9 mouse cellular contexts compared by ENCODE assay signal in the genomic region with DNA sequence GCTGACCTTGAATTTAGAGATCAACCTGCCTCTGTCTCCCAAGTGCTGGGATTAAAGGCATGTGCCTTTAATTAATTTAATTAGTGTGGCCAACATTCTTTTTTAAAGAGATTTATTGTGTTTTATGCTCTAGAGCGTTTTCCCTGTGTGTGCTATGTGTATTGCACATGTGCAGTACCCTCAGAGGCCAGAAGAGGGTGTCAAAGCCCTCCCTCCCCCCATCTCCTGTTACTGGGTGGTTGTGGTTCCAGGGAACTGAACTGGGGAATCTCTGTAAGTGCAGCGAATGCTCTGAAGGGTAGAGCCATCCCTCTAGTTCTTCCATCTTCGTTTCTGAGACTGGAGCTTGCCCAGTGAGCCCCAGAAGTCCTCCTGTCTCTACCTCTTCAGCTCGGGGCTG. TPM values are rescaled to one million over a fixed set of nuclear protein-coding genes. Genes with fewer than 3 reads are reported as not detected.
A peak's percentile ranks its signal among the peaks of the same experiment; 100 is the strongest.
DNase-seq lines count a peak whose midpoint lies in the region; ATAC-seq and TF ChIP-seq lines count a peak whose summit lies in the region.
"Had no signal": no experiment of that assay in that cellular context is flagged by ENCODE, and none has a peak within 500 bp of the region (broad histone marks: within the 10 kb centered on the region; RNA-seq: fewer than 3 reads in every experiment).

No protein-coding gene starts in this region.

- 25% methylated on average over 4 of the region's 4 CpGs for WGBS in liver, embryonic 14.5 days (ENCODE audit: insufficient replicate concordance)

- H3K4me3 ChIP-seq in liver, embryonic 14.5 days (ENCODE audit: insufficient read depth in 1 of 2, low read depth in 2 of 2, low read length in 2 of 2), result no peak overlapping the region
- H3K4me3 ChIP-seq: myocyte had no signal

- no peak for ATAC-seq in liver, embryonic 14.5 days (ENCODE audit: insufficient read depth)

- H3K27ac ChIP-seq in liver, embryonic 14.5 days, result no peak overlapping the region

- peak; percentile 8 to 54 for DNase-seq in adrenal gland, adult (ENCODE audit: inconsistent age in 2 of 2, low spot score in 1 of 2)
- DNase-seq in adrenal gland, adult 18-20 months (ENCODE audit: low spot score in 2 of 2), result no peak
- DNase-seq in layer of hippocampus, postnatal 10 days (ENCODE audit: low spot score in 2 of 2), result peak; percentile 38 to 46
- DNase-seq in layer of hippocampus, postnatal 14 days (ENCODE audit: low spot score in 2 of 2), result no peak
- DNase-seq in WW6 (ENCODE audit: low read depth, low spot score), result peak; percentile 28
- DNase-seq in liver, embryonic 14.5 days (ENCODE audit: low read depth in 3 of 3, low spot score in 3 of 3), result no peak
- DNase-seq in thymus, postnatal 4 days, result peak; percentile 75
- no peak for DNase-seq in gastrocnemius, adult 8-10 months (ENCODE audit: low spot score in 2 of 2)

- no peak overlapping the region for H3K4me2 ChIP-seq in liver, embryonic 14.5 days (ENCODE audit: low read depth)

- no peaks in the 10 kb centered on the region for H3K4me1 ChIP-seq in liver, embryonic 14.5 days (replicated peaks; ENCODE audit: control insufficient read depth in 2 of 2, insufficient read depth in 2 of 2, low read length in 1 of 2)

- no peak for TF ChIP-seq EP300 in liver, embryonic 14.5 days (IDR thresholded peaks at IDR 0.05; ENCODE audit: low read depth)

- no peaks in the 10 kb centered on the region for H3K36me3 ChIP-seq in liver, embryonic 14.5 days (replicated peaks; ENCODE audit: control insufficient read depth, insufficient read depth, low read depth)

- no peaks in the 10 kb centered on the region for H3K9me3 ChIP-seq in liver, embryonic 14.5 days (ENCODE audit: control insufficient read depth, low read length)

- H3K27me3 ChIP-seq in liver, embryonic 14.5 days (ENCODE audit: control insufficient read depth, insufficient read depth, low read length), result no peaks in the 10 kb centered on the region

- no peak overlapping the region for H3K9ac ChIP-seq in liver, embryonic 14.5 days (replicated peaks)

- peak; percentile 66 for TF ChIP-seq CTCF in liver, embryonic 14.5 days (IDR thresholded peaks at IDR 0.05; ENCODE audit: low read depth)

RNA-seq across cellular contexts. Expression of a gene that starts 2.1 kb away (rescaled TPM):
- under 1 TPM; 0.29 to 0.33 TPM for total RNA-seq in adrenal gland, adult 18-20 months (2021)
- 1 to 10 TPM in 1 of 2 experiments, under 1 TPM in 1; 0.62 to 1.3 TPM for total RNA-seq in layer of hippocampus, postnatal 10 days (2021)
- total RNA-seq in layer of hippocampus, postnatal 14 days (2021), result under 1 TPM; 0.46 to 0.72 TPM
- polyA plus RNA-seq in liver, embryonic 14.5 days (2012; rRNA removed), result 0.01 and 0.02 TPM in 2 replicates
- polyA plus RNA-seq in liver, embryonic 14.5 days (2014; fragmentation: Nextera tagmentation; extraction: Ambion mirVana), result not detected in 2 replicates
- total RNA-seq in gastrocnemius, adult 8-10 months (2022), result 1 to 10 TPM in 3 of 4 experiments, under 1 TPM in 1; 0.58 to 3.3 (median 1.3) TPM

Comparison
In these comparisons a context has a peak if more than half of its experiments do, and no peak if none do; other contexts are left out.
1. DNase-seq: peak in adrenal gland, adult (2 of 2), layer of hippocampus, postnatal 10 days (2 of 2), WW6 (single experiment) and thymus, postnatal 4 days (single experiment); none in adrenal gland, adult 18-20 months (0 of 2), layer of hippocampus, postnatal 14 days (0 of 2), liver, embryonic 14.5 days (0 of 3) and gastrocnemius, adult 8-10 months (0 of 2).